Mouse (Mus musculus) adrenal gland, adult 2 months (tissue): ENCODE measurements around the gene Auts2. TPM values are rescaled to one million over a fixed set of nuclear protein-coding genes. Genes with fewer than 3 reads are reported as not detected.

Experiments
- DNase-seq: peaks from one replicate; pipeline ENCODE4 v3.0.0; 2021
- polyA plus RNA-seq: library from polyadenylated mRNA; depleted of rRNA; stranded (reverse); fragments of >200 nt; gene quantifications from 2 replicates; pipeline ENCODE4 v1.2.3, GENCODE M21; 2012
- total RNA-seq, 2 experiments: library from RNA; stranded (reverse); gene quantifications; 2 replicates each; pipeline ENCODE4 v1.2.3; 2021

Gene Auts2
- total and polyA plus RNA-seq, 3 experiments: 20.2 to 51.6 (median 46.3) TPM

DNA sequence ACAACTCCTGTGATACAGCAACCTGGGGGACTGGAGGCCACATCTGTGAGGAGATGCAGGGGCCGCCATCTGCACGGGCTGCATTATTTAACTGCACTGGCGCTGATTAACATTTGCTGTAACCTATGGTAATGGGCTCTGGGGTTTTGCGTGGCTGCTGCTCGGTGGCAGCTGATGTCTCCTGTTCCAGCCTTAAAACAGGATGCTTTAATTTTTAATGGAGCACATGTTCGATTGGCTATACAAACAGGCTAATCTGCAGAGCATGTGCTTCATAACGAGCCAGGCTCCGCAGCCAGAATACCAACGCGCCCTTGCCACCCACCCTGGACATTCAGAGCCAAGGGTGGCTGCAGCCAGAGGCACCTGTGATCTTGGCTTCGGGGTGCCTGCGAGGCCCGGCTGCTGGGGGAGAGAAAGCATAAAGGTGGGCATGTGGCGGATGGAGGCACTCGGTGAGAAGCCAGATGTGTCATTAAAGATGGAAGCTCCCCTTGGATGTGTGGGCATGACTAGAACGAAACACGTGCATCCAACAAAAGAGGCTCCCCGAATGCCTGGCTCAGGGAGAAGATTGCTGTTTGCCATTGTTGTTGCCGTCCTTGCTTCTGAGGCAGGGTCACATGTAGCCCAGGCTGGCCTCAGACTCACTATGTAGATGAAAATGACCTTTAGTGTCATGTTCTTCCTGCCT is 884.2 kb downstream of the Auts2 start:
- DNase-seq: no peak

DNA sequence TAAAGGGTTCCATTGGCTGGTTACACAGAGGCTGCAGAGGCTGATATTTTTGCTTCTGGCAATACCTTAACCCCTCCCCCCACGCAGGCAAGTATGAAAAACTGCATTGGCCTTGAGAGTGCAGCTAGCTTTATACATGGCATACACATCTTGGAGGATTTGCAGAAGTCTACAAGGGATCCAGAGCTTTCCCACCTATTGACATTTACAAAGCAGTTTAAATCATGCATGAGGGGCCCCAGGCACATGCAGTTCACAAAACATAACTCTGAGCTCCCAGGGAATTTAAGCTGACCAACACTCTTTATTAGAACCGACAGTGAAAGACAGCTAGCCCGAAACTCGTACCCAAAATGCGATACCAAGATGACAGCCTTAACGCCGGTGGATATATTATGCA is 888.9 kb downstream of the Auts2 start:
- DNase-seq: no peak

DNA sequence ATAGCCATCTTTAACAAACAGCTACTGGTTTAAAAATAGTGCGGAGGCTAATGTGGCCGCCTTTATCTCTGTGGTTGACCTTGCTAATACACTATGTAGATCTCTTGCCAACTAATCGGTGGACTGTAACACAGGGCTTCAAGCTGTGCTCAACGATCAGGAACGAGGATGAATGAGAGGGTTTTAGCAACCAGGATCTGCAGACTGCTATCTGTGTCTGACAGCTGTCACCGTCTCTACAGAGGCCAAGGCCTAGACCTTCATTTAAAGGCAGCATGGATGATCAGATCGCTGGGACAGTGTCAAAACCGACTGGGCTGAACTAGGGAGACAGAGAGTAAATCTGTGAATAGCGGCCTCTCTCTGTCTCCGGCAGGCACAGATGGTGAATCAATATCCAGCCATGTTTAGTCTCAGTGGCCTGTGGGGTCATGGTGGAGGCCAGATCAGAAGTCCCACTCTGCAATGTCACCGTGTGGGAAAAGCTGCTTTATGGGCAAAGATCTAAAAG is 892.7 kb downstream of the Auts2 start:
- peak; percentile 60 for DNase-seq

DNA sequence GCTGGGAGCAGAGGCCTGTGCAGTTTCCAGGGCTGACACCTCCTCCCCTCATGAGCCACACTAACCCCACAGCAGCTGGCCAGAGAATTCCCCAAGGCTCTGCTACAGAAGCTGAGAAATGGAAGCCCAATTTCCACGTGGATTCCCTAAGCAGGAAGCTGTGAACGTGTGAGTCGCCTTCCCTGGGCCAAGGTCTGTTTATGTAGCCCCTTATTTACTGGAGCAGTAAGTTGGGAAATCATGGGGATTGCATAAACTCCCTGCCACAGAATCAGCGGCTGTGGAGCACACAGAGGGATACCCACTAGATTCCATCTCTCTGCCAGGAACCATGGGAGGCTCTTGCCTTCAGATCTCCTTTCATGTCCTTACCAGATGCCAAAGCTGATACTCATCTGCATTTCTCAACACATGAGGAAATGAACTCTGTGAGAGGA is 895.4 kb downstream of the Auts2 start:
- peak; percentile 60 for DNase-seq

DNA sequence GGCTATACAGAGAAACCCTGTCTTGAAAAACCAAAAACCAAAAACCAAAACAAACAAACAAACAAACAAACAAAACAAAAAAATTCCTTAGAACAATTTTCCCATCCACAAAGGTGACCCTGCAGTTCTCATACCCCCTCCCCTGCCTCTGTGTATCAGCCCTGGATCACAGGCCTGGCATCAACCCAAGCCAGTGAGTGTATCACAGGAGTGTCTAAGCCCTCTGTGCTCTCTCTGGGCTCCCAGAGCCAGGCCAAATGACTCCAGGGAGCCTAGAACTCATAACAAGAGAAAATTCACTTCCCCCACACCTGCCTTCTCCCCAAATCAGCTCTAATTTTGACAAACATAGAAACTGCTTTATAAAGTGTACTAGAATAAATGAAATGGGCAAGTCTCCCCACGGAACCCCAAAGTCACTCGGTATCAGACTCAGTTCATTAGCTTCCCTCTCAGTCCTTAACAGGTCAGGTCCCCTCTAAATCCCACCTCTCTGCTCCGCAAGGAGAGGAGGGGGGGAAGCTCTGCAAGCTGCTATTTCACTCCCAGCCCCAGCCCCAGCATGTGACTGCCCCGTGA is 896.0 kb downstream of the Auts2 start:
- DNase-seq: peak; percentile 35

DNA sequence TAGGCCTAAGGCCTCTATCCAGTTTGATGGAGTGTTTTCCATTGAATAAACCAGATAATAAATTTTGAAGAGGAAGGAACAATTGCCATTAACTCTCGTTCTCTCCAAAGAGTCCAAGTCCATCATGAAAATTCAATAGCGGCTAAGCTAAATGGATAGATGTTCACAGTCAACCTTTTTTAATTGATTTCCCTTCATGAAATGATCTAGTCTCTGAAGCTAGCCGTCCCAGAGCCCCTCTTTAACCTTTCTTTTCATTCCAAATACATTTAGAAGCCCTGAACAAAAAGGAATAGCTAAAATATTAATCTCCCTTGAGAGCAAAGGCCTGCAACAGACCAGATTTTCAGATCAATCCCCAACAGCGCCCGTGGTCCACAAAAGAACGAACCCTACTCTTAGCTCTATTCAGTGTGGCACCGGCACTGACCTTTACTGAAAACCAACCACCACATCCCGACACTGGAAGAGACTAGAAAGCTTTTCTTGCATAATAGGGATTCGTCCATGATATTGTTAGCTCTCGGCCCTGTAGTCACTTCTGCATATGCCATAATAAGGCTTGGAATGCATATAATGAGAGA is 896.9 kb downstream of the Auts2 start:
- DNase-seq: no peak

DNA sequence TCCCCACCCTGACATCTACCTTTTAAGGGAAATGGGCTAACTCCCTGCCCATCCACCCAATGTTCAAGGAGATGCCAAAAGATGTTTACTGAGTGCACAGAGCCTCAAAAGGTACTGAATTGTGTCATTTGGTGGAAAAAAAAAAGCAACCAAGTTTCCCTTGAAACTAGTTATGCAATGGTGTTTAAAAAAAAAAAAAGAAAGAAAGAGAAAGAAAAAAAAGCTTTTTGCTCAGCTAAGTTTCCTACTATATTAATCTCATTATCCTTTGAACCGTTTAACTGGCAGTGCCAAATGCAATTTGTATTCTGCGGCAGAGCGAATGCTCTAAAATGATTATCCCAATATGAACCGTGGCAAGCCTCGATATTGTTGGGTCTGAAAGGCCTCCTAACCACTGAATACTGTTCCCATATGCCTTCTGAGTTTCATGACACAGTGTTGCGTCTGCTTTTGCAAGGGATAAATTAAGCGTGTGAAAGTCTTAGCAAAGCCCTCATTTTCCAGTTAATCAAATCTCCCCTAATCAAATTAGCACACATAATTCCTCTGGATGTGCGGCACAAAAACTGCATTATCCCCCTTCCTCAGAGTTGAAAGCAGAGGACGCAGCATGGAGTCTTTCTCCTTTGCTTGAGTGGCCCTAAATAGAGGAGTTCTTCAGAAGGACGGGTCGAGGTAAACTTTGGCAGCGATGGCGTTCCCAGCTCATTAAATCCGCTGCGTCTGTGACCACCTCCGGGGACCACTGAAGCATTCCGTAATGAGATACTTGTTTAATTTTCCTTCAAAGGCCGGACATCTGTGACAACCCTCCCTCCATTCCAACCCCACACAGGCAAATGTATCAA is 897.6 kb downstream of the Auts2 start:
- DNase-seq: no peak

DNA sequence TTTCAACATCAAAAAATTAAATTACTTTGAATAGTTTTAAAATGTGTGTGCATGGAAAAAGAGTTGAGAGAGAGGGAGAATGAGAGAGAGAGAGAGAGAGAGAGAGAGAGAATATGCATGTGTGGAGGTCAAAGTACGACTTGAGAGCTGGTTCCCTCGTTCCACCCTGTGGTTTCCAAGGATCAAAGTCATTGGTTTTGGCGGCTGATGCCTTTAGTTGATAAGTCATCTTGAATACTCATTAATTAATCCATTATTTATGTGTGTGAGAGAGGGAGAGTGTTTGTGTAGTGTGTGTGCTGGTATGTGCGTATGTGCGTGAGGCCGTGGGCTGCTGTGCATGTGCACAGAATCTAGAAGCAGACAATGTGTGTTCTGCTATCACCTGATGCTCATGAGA is 898.8 kb downstream of the Auts2 start:
- no peak for DNase-seq

DNA sequence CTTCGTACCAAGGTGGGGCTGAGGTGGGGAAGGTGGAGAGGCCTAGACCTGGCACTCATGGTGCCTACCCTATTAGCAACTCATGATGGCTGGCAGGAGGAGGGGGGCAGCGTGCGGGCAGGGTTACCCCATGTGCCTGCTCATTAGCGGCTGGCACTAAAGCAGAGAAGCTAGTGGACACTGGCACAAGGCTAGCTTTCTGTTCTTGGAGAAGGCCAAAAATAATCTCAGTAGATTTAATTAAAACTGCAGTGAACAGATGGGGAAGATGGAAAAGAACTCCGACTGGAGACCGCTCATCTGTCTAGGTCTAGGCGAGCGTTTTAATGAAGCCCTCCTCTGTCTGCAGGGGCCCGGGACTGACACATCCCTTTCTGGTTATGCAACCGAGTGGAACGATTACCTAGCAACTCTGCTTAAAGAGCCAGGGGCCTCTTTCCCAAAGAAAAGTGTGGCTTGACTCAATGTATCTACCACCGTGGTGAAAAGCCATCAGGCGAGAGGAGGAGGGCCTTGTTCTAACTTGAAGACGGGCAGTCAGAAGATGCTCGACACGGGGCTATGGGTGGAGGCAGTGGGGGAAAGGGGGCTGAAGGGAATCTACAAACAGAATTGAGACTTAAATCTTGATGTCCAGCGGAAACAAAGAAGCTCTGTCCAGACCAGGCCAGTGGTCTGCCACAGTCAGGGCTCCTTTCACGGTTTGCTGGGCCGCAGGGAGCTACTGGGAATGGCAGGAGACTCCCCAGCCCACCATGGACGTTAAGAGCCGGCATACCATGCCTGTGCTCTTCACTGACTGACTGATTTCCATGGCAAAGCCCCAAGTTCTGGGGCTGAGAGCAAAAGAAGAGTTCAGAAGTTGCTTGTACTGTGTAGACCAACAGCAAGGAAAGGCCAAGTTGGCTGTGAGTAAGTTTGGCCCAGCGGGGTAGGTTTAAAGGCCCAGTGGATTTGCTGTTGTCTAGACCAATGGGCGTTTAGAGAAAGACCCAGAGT is 899.7 kb downstream of the Auts2 start:
- no peak for DNase-seq

DNA sequence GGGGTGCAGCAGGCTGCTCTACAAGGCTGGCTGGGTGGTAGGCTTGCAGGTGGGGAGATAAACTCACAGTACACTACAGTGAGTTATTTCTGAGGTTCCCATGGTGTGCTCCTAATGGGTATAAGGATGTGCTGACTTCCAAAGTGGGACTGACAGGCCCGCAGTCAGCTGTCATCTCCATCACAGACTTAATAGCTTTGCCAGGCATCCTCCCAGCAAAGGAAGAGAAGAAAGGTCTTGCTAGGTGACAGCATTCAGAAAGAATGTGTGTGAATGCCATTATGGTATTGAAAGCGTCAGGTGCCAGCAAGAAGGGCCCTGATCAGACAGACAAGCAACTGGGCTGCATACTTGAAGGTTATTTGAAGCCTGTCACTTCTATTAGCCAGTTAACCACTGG is 900.4 kb downstream of the Auts2 start:
- no peak for DNase-seq

DNA sequence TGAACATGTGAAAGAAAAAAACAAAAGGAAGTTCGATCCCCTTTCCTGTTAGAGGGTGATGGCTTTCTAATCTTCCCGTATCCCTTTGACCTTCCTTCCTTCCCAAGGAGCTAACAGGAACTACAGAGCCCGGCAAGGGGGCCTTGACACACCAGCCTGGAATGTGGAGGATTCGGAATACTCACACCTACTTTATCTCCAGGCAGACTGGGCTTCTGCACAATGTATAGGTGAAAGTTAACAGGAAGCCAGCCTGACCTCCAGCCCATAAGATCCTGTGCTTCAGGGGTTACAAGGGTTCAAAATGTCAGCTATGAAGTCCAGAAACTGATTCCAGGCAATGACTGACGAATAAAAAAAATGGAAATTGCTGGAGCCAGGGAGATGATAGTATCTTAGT is 906.7 kb downstream of the Auts2 start:
- DNase-seq: no peak

DNA sequence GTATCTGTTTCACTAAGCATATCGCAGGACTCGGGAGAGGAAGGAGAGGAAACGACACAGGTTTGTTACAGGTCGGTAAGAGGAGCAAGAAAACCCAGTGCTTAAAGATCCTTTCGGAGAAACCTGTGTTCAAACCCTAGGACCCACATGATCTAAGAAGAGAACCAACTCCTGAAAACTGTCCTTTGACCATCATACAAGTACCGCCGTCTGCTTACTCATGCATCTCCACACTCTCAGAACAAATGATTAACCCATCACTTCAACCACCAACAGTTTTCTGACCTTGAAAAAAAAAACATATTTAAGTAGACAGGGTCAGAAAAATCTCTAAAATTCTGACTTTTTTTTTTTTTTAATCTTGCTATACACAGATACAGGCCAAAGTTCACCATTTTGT is 908.4 kb downstream of the Auts2 start:
- DNase-seq: no peak

DNA sequence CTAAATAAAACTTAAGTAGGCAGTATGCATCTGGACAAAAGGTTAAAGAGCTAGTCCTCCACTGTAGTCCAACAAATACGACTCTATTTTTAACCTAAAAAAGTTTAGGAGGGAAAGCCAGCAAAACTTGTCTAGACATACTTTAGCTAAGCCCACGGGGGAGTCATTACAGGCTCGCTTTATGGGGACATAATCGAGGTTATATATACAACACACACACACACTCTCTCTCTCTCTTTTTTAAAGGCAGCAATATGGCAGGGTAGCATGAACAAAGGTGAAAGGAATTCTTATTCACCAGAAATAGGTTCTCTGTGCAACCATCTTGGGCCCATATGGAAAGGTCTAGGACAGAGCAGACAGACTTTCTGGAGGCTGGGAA is 911.2 kb downstream of the Auts2 start:
- DNase-seq: no peak

DNA sequence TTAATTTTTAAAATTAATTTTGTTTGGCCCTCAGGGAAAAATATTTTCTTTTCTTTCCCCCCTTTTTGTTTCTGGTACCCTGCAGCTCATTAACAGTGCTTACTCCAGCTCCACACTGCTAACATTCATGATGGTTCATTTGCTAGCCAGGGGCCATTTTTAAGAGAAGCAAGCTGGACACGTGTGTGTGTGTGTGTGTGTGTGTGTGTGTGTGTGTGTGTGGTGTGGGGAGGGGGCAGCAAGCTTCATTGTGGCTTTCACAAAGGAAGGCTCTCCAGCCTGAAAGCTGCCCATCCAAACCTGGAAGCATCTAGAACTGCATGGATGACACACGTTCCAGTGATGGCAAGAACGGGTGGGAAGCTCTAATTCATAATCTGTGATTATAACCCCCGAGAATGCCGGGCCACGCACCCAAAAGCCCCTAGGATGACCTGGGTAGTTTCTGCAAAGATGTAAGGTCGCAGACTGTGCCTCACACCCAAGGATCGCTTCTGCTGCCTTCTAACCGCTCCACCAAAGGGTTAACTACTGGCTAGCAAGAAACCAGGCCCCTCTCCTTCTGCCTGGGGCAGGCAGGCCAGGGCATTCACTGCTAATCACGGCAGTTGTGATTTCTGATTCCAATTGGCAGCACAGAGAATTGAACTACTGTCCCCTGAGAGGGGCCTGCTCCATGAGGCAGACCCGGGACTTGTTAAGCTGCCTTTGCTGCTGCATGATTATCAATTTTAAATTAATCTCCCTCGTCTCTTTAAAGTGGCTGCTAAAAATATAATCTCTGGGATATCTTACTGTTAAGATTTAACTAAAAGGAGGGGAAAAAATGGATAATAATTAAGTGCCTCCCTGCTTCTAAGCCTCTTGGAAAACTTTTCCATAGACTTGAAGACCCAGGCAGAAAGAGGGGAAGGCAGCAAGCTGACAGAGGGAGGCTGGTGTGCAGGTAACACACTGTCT is 911.8 kb downstream of the Auts2 start:
- no peak for DNase-seq

DNA sequence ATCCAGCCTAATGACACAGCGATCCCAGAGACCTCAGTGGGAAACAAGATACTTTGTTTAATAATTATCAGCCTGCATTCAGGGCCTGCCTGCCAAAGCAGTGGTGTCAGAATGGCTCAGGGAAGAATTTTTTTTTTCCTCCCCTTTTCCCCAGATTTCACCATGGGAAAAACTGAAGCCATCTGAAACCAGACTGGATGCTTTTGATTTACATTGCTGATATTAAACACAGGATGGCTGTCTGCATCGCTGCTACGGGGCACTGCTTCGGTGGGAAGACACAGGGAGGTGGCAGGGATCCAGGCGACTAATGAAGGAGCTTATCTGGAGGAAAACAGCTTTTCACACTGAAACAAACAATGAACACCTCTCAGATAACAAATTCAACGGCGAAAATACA is 912.6 kb downstream of the Auts2 start:
- no peak for DNase-seq

DNA sequence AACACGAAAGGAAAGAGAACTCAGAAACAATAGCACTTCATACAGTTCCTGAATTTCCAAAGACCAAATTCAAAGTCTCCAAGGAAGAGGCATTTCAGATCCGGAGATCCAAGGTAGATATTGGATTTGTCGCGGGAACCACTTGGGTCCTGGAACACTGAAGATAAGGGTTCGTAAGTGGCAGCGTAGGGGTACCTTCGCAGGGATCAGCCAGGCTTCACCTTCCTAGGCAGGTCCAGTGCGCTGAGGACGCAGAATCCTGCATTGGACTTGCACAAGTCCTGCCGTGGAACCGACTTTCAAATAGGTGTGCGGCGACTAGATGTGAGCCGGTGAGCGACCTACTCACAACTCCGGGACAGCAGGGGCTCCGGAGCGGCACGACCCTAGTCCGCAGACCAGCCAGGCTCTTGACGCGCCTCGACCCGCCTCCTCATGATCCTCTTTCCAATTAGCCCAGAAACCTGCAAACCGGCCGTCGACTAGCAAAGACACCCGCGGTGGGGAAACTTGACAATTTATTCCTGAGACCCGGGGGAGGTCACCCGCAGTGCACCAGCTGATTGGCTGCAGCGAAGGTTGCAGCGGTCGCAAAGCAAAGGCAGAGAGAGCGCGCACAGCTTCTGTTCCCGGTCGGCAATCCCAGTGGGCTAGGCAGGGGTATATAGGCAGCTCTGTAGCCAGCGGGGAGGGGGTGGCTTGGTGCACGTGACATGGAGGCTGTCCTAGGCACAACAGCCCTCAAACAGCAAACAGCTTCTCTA is 926.8 kb downstream of the Auts2 start:
- DNase-seq: peak; percentile 20

DNA sequence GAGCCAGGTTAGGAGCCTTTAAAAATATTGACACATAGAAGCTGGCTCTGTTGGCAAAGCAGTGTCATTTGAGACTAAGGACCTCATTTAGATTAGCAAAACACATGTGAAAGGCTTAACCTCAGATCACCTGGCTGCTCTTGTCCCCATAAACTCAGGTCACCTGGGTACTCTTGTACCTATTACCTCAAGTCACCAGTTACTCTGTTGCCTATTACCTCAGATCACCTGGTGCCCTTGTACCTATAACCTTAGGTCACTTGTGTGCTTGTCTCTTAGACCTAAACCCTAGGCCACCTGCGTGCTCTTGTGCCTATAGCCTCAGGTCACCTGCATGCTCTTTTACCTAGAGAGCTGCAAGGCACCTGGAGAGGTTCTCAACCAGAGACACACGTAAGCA is 928.9 kb downstream of the Auts2 start:
- DNase-seq: no peak

DNA sequence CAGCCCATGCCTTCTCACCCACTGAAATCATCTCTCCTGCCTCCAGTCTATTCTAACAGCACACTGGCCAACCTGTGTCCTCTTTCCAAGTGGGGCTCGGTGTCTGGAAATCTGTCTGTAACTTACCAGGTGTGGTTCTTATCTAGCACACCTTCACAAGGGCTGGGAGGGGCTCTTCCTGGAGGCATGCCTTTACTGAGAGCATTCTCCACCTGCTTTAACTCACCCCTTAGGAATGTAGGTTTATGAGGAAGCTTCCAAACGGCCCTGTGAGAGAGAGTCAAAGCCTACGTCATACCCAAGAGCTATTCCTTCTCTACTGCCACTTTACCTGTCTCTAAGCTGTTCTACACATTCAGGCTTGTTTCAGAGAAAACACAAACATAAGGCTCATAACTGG is 929.8 kb downstream of the Auts2 start:
- DNase-seq: no peak

DNA sequence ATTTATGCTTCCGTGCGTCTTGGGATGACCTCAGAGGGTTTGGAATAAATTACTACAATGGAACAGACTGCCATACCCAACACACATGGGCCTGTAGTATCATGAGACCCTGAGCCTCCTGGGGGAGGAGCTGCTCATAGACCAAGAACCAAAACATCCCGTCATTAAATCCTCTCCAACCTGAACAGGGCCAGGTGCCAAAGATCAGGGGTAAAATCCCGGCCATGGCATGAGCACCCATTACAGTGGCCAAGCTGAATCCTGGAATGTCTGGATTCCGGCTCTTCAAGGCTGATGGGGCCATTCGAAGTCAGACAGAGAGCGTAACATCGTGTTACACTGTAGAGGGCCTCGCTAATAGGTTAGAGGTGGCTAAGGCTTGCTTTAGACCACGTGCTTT is 932.4 kb downstream of the Auts2 start:
- no peak for DNase-seq
